Mouse (Mus musculus): ENCODE measurements around the gene Cox7a2.

DNA sequence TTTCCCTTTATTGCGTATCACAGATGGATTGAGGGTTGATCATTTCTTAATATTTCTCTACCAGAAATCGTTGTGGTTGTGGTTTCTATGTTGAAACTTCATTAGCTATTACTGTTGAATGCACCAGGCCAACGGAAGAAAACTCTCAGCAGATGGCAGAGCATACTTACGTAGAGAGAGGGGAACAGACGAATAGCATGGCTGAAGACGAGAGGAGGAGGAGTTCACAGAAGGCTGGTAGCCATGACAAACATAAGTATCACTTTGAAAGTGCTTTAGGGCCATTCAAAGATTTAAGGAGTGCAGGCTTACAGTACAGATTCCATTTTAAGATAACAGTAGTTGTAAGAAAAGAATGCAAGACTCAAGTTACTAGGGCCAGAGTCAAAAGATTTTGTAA lies 2.8 kb upstream of the Cox7a2 start:
- TF ChIP-seq CTCF (IDR thresholded peaks at IDR 0.05; ENCODE audit: borderline replicate concordance, insufficient read depth, low read length) (no peak), POLR2A (IDR thresholded peaks at IDR 0.05; ENCODE audit: low read depth, low read length) (no peak)

Data from embryonic fibroblast, embryonic 13.5 days (primary cell).